Mouse (Mus musculus) liver, postnatal 0 days (tissue): ENCODE data around the gene Fah.

Experiments
- CTCF ChIP-seq: sonication (generic); IDR thresholded peaks from 2 replicates; pipeline ENCODE4 v1.5.1; 2016; ENCODE audit warnings: antibody characterized with exemption, low read depth
- EP300 ChIP-seq: IDR thresholded peaks from 2 replicates; pipeline ENCODE4 v1.6.1; 2016; ENCODE audit warnings: antibody characterized with exemption, low read depth, mild to moderate bottlenecking

GRCm38 (mm10) chr7:84551472-84551871, 55.0 kb downstream of the Fah start:
- TF ChIP-seq EP300 (no peak), CTCF (no peak)
